Mouse (Mus musculus) layer of hippocampus, adult 2 months (tissue): ENCODE measurements around the gene Spopl. TPM values are rescaled to one million over a fixed set of nuclear protein-coding genes. Genes with fewer than 3 reads are reported as not detected.
"Not testable (repeated sequence)": the region's sequence is repeated elsewhere in the genome, so short reads cannot be mapped to it uniquely, and the experiment has no call there.

ENCODE experiments used
- DNase-seq, 2 experiments: peaks; one replicate each; pipeline ENCODE4 v3.0.0; 2022; ENCODE audit warnings: low spot score in 2 of 2
- H3K27ac ChIP-seq: fragments of 200-600 bp; 2 replicates; pipeline ENCODE4 v1.8.1; 2022
- H3K4me3 ChIP-seq: fragments of 200-600 bp; 2 replicates; pipeline ENCODE4 v1.8.1; 2022; ENCODE audit warnings: mild to moderate bottlenecking
- CTCF ChIP-seq: fragments of 200-600 bp; conservative IDR thresholded peaks from 2 replicates; pipeline ENCODE4 v1.8.1; 2022; ENCODE audit warnings: antibody characterized with exemption, mild to moderate bottlenecking, moderate library complexity
- total RNA-seq, 2 experiments: library from RNA; stranded (reverse); gene quantifications; 2 replicates each; pipeline ENCODE4 v1.2.3; 2021

Spopl gene
- total RNA-seq, 2 experiments from 2014 or later, result 26.3 to 26.7 TPM

- no peak overlapping the region for H3K4me3 ChIP-seq
- H3K27ac ChIP-seq, result no peak overlapping the region
- TF ChIP-seq CTCF, result no peak
- no peak for DNase-seq
Measured at GRCm38 (mm10) chr2:23539967-23540366, 31.9 kb downstream of the Spopl start.

GRCm38 (mm10) chr2:23527717-23528116 lies 44.2 kb downstream of the Spopl start:
- not testable (repeated sequence) for H3K4me3 ChIP-seq, H3K27ac ChIP-seq, DNase-seq

GRCm38 (mm10) chr2:23505141-23505540 lies 66.8 kb downstream of the Spopl start:
- Histone ChIP-seq H3K4me3 (no peak overlapping the region), H3K27ac (no peak overlapping the region)
- no peak for TF ChIP-seq CTCF
- DNase-seq, result no peak

GRCm38 (mm10) chr2:23481715-23482114 lies 90.2 kb downstream of the Spopl start:
- no peak for TF ChIP-seq CTCF
- no peak overlapping the region for H3K27ac ChIP-seq
- H3K4me3 ChIP-seq, result no peak overlapping the region
- DNase-seq, result no peak

GRCm38 (mm10) chr2:23467471-23467870 lies 104.4 kb downstream of the Spopl start:
- TF ChIP-seq CTCF, result no peak
- DNase-seq, result no peak
- Histone ChIP-seq H3K4me3 (no peak overlapping the region), H3K27ac (no peak overlapping the region)

GRCm38 (mm10) chr2:23457452-23457851 lies 114.5 kb downstream of the Spopl start:
- TF ChIP-seq CTCF, result no peak
- Histone ChIP-seq H3K4me3 (no peak overlapping the region), H3K27ac (no peak overlapping the region)
- DNase-seq, result no peak
